Comparison of ENCODE assay signal across 9 mouse cellular contexts in the genomic region with DNA sequence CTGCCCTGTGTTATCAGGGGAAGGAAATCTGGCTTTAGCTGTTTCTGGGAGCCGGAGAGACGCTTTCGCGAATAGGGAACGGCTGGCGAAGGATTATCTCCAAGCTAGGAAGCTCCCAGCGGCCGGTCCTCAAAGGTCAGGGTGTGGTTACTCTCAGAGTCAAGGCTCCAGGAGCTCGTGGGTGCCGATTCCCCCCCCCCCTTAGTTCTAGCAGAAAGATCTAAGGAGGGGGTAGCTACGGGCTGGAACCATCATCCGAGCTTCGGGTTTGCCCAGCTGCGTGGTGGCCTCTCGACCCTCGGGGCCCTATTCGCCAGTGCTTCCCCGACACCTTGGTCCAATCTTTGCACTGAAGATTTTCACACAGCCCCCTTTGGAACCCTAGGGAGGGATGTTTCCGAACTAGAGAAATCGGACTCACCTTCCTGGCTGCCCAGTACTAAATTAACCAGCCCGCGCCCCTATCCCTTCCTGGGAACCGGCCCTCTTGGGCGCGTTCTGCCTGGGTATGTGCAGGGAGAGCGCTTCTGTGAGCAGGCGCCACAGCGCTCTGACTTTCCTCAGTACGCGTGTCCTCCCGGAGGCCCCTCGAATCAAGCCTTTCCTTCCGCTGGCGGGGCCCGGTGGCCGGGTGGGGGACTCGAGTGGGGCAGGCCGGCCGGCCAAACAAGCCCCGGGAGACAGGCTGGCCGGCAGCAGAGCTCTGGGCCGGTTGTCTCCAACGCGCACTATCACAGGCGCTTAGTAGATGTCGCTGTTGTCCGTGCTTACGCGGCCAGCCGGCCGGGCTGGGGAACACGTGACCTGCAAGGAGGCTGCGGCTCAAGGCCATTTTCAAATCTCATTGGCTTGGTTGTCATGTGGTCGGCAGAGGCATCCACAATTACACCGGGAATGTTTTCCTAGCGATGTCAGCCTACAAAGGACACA. TPM values are rescaled to one million over a fixed set of nuclear protein-coding genes. Genes with fewer than 3 reads are reported as not detected.
DNase-seq lines count a peak whose midpoint lies in the region; ATAC-seq and TF ChIP-seq lines count a peak whose summit lies in the region.
"Had no signal": no experiment of that assay in that cellular context is flagged by ENCODE, and none has a peak within 500 bp of the region (broad histone marks: within the 10 kb centered on the region; RNA-seq: fewer than 3 reads in every experiment).

A gene (plus strand): TSS at position 903 of the 930 bp plus-strand sequence.

- no peaks in the 10 kb centered on the region for H3K36me3 ChIP-seq in liver, embryonic 12.5 days
- no peaks in the 10 kb centered on the region for H3K36me3 ChIP-seq in intestine, embryonic 14.5 days (ENCODE audit: control insufficient read depth, insufficient read depth, low read length)

- TF ChIP-seq CTCF in embryonic fibroblast, embryonic 13.5 days (IDR thresholded peaks at IDR 0.05; ENCODE audit: borderline replicate concordance, insufficient read depth, low read length) = peak; percentile 43; the same call in 1 of the 2 replicates

- ATAC-seq in liver, embryonic 12.5 days = no peak
- ATAC-seq in intestine, embryonic 14.5 days (replicated peaks; ENCODE audit: low FRiP score, low TSS enrichment, low read depth) = peak; percentile 75
- ATAC-seq in megakaryocyte progenitor cell, adult 5-6 weeks (replicated peaks; ENCODE audit: poor library complexity) = peak; percentile 23; the same call in 1 of the 2 replicates
- no peak for ATAC-seq in inflammation-experienced regulatory T-cells, adult 6 months

- no peak within 1 kb of the TSS for H3K4me2 ChIP-seq in liver, embryonic 12.5 days
- H3K4me2 ChIP-seq in intestine, embryonic 14.5 days (ENCODE audit: low read length) = peak within 1 kb of the TSS; percentile 41

- no peaks in the 10 kb centered on the region for H3K4me1 ChIP-seq in liver, embryonic 12.5 days
- no peaks in the 10 kb centered on the region for H3K4me1 ChIP-seq in embryonic fibroblast, embryonic 13.5 days (ENCODE audit: control insufficient read depth, insufficient read depth, low read length)
- no peaks in the 10 kb centered on the region for H3K4me1 ChIP-seq in intestine, embryonic 14.5 days (replicated peaks; ENCODE audit: control insufficient read depth, insufficient read depth, low read length)

- H3K27ac ChIP-seq in liver, embryonic 12.5 days = no peak within 1 kb of the TSS
- no peak within 1 kb of the TSS for H3K27ac ChIP-seq in embryonic fibroblast, embryonic 13.5 days (ENCODE audit: insufficient read depth, low read length)
- H3K27ac ChIP-seq in intestine, embryonic 14.5 days (ENCODE audit: low read depth) = peak within 1 kb of the TSS; percentile 57

- no peak within 1 kb of the TSS for H3K9ac ChIP-seq in liver, embryonic 12.5 days
- H3K9ac ChIP-seq in intestine, embryonic 14.5 days (ENCODE audit: low read length) = peak within 1 kb of the TSS; percentile 53

- no peak within 1 kb of the TSS for H3K4me3 ChIP-seq in liver, embryonic 12.5 days
- peak within 1 kb of the TSS; percentile 33 for H3K4me3 ChIP-seq in embryonic fibroblast, embryonic 13.5 days (ENCODE audit: insufficient read depth, low read length)
- H3K4me3 ChIP-seq in intestine, embryonic 14.5 days (ENCODE audit: low read depth, low read length) = peak within 1 kb of the TSS; percentile 30

- H3K9me3 ChIP-seq in liver, embryonic 12.5 days (replicated peaks) = no peaks in the 10 kb centered on the region
- H3K9me3 ChIP-seq in intestine, embryonic 14.5 days (ENCODE audit: control insufficient read depth, low read length) = no peaks in the 10 kb centered on the region

- DNase-seq in liver = peak; percentile 47
- DNase-seq in intestine, embryonic 14.5 days (ENCODE audit: low spot score) = no peak
- peak; percentile 37 for DNase-seq in urinary bladder, postnatal 10 days (ENCODE audit: low spot score)
- DNase-seq in layer of hippocampus, adult 8-10 months (ENCODE audit: low spot score in 2 of 2) = no peak

- WGBS in liver, embryonic 12.5 days (ENCODE audit: insufficient replicate concordance) = under 1% methylated on average over 56 of the region's 56 CpGs
- WGBS in intestine, embryonic 14.5 days = 2% methylated on average over 56 of the region's 56 CpGs

- peaks cover 98% of the 10 kb centered on the region for H3K27me3 ChIP-seq in liver, embryonic 12.5 days (replicated peaks)
- peaks cover 100% of the 10 kb centered on the region for H3K27me3 ChIP-seq in intestine, embryonic 14.5 days (replicated peaks; ENCODE audit: control insufficient read depth, insufficient read depth, low read length)

- peak; percentile 19; the same call in 1 of the 2 replicates for TF ChIP-seq POLR2A in embryonic fibroblast, embryonic 13.5 days (IDR thresholded peaks at IDR 0.05; ENCODE audit: low read depth, low read length)

RNA-seq across cellular contexts. Expression of the gene that starts here (rescaled TPM):
- polyA plus RNA-seq in liver, embryonic 12.5 days (2016; fragmentation: Nextera tagmentation; extraction: Ambion mirVana) = not detected in 2 replicates
- polyA plus RNA-seq in embryonic fibroblast, embryonic 13.5 days (2011; ENCODE audit: insufficient read length, low read depth, missing spikeins) = 3.7 and 4.4 TPM in 2 replicates
- 7.8 and 13.7 TPM in 2 replicates for polyA plus RNA-seq in intestine, embryonic 14.5 days (2014; fragmentation: Nextera tagmentation; extraction: Ambion mirVana)
- not detected in 2 replicates for total RNA-seq in megakaryocyte progenitor cell, adult 5-6 weeks (2015)
- total RNA-seq in megakaryocyte progenitor cell, adult 5-6 weeks (2017) = not detected in 2 replicates
- not detected for polyA plus RNA-seq in inflammation-experienced regulatory T-cells, adult 6 months (2017; shearing (Covaris generic))
- not detected for total RNA-seq in layer of hippocampus, adult 8-10 months (2022)
- polyA plus RNA-seq: large intestine, adult 2 months had no signal

Comparison
In these comparisons a context has a peak if more than half of its experiments do, and no peak if none do; other contexts are left out.
1. Peak in ATAC-seq in megakaryocyte progenitor cell, adult 5-6 weeks; RNA of the gene not detected or under 1 TPM.
2. DNase-seq: peak in liver (single experiment) and urinary bladder, postnatal 10 days (single experiment); none in intestine, embryonic 14.5 days (single experiment) and layer of hippocampus, adult 8-10 months (0 of 2).